Mouse (Mus musculus) inflammation-experienced regulatory T-cells, adult 6 months (primary cell): Measurements from ENCODE around the gene Jam3. TPM values are rescaled to one million over a fixed set of nuclear protein-coding genes. Genes with fewer than 3 reads are reported as not detected.

ENCODE experiments used
- ATAC-seq: one replicate; pipeline ENCODE4 v1.8.0; 2017
- polyA plus RNA-seq, 3 experiments: library from polyadenylated mRNA; unstranded; fragments of 100-300 nt; shearing (Covaris generic); gene quantifications; one replicate each; pipeline ENCODE4 v1.2.1; 2017

Jam3 gene
- under 1 TPM in 2 of 3 experiments, not detected in 1; 0.74 to 0.95 TPM for polyA plus RNA-seq

- ATAC-seq: no peak
Observed at GRCm38 (mm10) chr9:27154763-27155530, at the start of gene Jam3. Gene Jam3, minus strand, starts transcription at chr9:27155421.

GRCm38 (mm10) chr9:27204201-27204600, 49.0 kb upstream of the Jam3 start:
- no peak for ATAC-seq

GRCm38 (mm10) chr9:27203134-27203533, 47.9 kb upstream of the Jam3 start:
- no peak for ATAC-seq

GRCm38 (mm10) chr9:27201472-27202219, 46.4 kb upstream of the Jam3 start:
- no peak for ATAC-seq

- no peak for ATAC-seq
Observed at GRCm38 (mm10) chr9:27193592-27194080, 38.4 kb upstream of the Jam3 start.

GRCm38 (mm10) chr9:27192761-27193591, 37.8 kb upstream of the Jam3 start:
- no peak for ATAC-seq

- ATAC-seq: no peak
Observed at GRCm38 (mm10) chr9:27192001-27192760, 37.0 kb upstream of the Jam3 start.

- no peak for ATAC-seq
Observed at GRCm38 (mm10) chr9:27191501-27191981, 36.3 kb upstream of the Jam3 start.

GRCm38 (mm10) chr9:27190461-27190860, 35.2 kb upstream of the Jam3 start:
- no peak for ATAC-seq

GRCm38 (mm10) chr9:27189306-27189705, 34.1 kb upstream of the Jam3 start:
- ATAC-seq: no peak

GRCm38 (mm10) chr9:27188677-27189241, 33.5 kb upstream of the Jam3 start:
- no peak for ATAC-seq

- ATAC-seq: no peak
Observed at GRCm38 (mm10) chr9:27185820-27186219, 30.6 kb upstream of the Jam3 start.

- ATAC-seq: no peak
Observed at GRCm38 (mm10) chr9:27182087-27182486, 26.9 kb upstream of the Jam3 start.

GRCm38 (mm10) chr9:27180492-27180891, 25.3 kb upstream of the Jam3 start:
- ATAC-seq: no peak

GRCm38 (mm10) chr9:27178935-27179334, 23.7 kb upstream of the Jam3 start:
- ATAC-seq: no peak

GRCm38 (mm10) chr9:27176154-27176553, 20.9 kb upstream of the Jam3 start:
- ATAC-seq: no peak

- no peak for ATAC-seq
Observed at GRCm38 (mm10) chr9:27175682-27176081, 20.5 kb upstream of the Jam3 start.

GRCm38 (mm10) chr9:27175241-27175640, 20.0 kb upstream of the Jam3 start:
- no peak for ATAC-seq

- ATAC-seq: no peak
Observed at GRCm38 (mm10) chr9:27174079-27174478, 18.9 kb upstream of the Jam3 start.

- no peak for ATAC-seq
Observed at GRCm38 (mm10) chr9:27173646-27174045, 18.4 kb upstream of the Jam3 start.

GRCm38 (mm10) chr9:27172839-27173238, 17.6 kb upstream of the Jam3 start:
- no peak for ATAC-seq

- ATAC-seq: no peak
Observed at GRCm38 (mm10) chr9:27170726-27171125, 15.5 kb upstream of the Jam3 start.
